Mouse (Mus musculus) large intestine, adult 2 months (tissue): ENCODE data around the gene Mettl5. TPM values are rescaled to one million over a fixed set of nuclear protein-coding genes. Genes with fewer than 3 reads are reported as not detected.
A peak's percentile ranks its signal among the peaks of the same experiment; 100 is the strongest.

Experiments
- DNase-seq: peaks from one replicate; pipeline ENCODE4 v3.0.0-alpha.2; 2012; ENCODE audit warnings: low read depth, low spot score
- WGBS: fragments of 180-500 bp; shearing (Covaris S2); methylation state at CpG from one replicate; pipeline ENCODE4 v1.1.7; 2018; 5-methylcytosine and 5-hydroxymethylcytosine counted together
- polyA plus RNA-seq: library from polyadenylated mRNA; depleted of rRNA; stranded (reverse); fragments of >200 nt; gene quantifications from 2 replicates; pipeline ENCODE4 v1.2.3, GENCODE M21; 2012

Gene Mettl5
- polyA plus RNA-seq, 1 experiment = 4.0 TPM

DNA sequence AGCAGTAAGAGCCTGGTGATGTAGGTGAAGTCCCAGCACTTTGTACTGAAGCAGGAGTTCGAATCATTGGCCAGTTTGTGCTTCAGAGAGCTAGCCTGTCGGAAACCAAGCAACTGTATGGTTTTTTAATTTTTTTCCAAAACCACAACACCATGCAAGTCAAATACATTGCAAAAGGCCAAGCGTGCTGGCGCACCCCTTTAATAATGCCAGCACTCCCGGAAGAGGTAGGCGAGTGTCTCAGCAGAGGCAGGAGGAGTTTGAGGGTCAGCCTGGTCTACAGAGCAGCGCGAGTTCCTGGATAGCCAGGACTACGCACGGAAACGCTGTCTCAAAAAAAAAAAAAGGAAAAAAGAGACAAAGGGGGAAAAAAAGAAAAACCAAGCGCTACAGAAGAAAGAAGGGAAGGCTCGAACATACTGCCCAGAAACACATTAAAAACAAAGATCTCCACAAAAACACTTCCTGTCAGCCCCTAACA lies 24.4 kb downstream of the Mettl5 start:
- no peak for DNase-seq
- WGBS = 5% methylated on average over 13 of the region's 13 CpGs

DNA sequence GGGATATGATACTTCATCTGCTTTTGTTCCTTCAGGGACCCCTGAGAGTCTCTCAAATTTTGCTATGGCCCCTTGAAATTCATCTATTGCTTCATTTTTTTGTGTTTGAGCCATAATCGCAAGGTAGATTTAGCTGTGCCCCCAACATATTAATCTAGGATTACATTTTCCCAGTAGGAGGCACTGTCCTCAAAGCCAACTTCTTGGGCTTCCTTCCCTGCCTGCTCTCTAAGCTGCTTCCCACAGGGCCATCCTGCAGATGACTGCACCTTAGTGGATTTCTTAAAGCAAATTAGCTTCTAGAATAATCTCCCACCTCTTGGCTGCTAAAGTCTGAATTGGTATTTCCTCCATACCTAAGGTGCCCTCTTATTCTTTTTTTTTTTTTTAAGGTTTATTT lies 27.5 kb downstream of the Mettl5 start:
- WGBS = 81% methylated on average over 1 of the region's 1 CpGs

DNA sequence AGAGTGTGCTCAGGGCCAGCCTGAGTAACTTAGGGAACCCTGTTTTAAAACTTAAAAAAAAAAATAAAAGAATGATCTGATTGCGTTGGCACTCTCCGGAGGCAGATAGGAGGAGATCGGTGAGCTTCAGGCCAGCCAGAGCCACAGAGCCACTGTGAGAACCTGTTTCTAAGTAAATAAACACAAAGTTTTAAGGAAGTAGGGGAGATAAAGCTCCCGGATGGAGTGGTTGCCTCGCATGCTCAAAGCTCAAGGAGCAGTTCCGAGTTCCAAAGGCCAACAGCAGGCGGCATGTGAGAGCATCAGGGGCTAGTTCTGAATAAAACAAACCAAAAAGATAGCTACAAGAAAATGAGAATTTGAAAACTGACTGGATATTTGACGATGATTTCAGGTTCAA lies 29.0 kb downstream of the Mettl5 start:
- 16% methylated on average over 8 of the region's 8 CpGs for WGBS
- peak; percentile 37 for DNase-seq

More for the DNA sequence above, 27.5 kb downstream of the Mettl5 start:
- DNase-seq = no peak

DNA sequence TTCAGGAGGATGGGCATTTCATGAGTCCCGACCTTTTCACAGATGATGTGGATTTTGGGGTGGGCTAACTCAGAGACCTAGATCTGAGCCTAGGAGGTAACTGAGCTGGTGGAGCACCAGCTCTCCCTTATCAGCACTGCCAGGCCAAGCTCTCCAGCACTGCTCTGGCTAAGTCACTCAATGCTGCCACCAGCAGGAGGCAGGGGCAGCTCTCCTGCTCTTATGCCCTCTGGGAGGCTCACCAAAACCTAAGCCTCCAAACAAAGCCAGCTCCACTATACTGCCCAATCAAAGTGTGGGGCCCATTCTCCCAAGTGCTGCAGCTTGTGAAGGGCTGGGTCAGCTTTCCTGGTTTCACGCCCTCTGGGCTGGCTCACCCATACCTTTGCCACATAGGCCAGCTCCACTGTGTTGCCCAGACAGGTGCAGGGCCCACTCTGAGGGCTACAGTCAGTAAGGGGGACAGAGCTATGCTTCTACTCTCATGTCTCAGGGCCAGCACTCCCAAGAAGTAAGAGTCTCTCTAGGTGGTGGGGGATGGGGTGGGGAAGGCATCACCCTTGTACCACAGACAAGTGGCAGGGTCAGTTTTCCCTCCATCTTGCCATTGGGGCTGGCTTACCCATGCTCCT lies 33.9 kb downstream of the Mettl5 start:
- 66% methylated on average over 2 of the region's 2 CpGs for WGBS
- DNase-seq = no peak

DNA sequence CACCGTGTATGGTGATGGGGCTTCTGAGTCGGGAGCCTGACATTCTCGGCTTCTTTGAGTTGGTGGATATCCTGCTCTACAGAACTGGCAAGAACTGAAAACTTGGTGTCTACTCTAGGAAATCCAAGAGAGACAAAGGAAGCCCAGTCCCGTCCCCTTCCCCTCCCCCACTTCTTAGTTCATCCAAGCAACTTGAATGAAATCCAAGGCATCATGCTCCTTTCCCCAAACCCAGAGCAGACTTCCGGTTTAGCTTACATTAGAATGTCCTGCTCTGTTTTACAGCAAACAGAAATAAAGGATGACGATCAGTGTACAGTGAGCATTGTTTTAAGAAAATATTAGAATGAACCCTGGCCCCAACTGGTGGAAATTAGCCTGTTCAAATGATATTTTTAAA lies 36.2 kb downstream of the Mettl5 start:
- no peak for DNase-seq
- 63% methylated on average over 6 of the region's 6 CpGs for WGBS

DNA sequence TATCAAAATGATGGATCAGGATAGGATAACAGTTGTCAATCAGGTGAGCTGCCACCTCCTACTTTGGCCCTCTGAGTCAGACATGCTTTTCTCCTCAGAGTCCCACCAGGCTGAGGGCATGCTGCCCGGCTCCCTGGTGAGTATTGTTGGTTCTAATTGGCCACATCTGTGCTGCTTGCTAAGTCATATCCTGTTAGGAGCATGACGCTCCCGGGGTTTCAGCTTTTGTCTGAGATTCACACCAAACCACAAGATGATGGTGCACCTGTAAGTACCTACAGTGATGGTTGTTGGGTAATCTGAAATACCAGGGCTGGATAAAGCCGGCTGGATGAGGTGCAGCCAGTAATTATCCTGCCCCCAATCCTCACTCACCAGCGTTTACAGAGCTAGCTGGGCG lies 45.2 kb downstream of the Mettl5 start:
- DNase-seq = no peak
- WGBS = 35% methylated on average over 6 of the region's 6 CpGs

DNA sequence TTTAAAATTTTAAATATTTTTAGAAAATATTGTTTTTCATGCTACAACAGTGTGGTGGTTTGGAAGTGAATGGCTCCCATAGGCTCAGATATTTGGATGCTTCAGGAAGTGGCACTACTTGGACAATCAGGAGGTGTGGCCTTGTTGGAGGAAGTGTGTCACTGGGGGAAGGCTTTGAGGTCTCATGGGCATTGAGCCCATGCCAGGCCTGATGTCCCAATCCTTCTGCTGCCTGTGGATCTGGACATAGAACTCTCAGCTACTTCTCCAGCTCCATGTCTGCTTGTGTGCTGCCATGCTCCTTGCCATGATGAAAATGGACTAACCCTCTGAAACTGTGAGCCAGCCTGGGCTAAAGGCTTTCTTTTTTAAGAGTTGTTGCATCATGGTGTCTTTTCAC lies 46.7 kb downstream of the Mettl5 start:
- no peak for DNase-seq

DNA sequence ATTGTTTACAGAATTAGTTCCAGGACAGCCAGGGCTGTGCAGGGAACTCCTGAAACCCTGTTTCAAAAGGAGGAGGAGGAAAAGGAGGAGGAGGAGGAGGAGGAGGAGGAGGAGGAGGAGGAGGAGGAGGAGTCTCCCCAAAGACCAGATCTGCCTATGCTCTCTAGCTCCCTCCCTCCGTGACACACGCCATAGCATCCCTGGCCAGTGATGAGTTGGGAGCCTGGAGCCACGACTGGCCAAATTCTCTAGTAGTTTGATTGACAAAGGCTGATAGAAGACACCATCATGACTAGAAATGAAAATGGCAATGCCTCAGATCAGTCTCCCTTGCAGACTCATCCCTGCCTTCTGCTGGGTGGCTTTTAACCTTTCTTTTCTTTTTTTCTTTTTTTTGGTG lies 47.4 kb downstream of the Mettl5 start:
- WGBS = 60% methylated on average over 3 of the region's 3 CpGs

DNA sequence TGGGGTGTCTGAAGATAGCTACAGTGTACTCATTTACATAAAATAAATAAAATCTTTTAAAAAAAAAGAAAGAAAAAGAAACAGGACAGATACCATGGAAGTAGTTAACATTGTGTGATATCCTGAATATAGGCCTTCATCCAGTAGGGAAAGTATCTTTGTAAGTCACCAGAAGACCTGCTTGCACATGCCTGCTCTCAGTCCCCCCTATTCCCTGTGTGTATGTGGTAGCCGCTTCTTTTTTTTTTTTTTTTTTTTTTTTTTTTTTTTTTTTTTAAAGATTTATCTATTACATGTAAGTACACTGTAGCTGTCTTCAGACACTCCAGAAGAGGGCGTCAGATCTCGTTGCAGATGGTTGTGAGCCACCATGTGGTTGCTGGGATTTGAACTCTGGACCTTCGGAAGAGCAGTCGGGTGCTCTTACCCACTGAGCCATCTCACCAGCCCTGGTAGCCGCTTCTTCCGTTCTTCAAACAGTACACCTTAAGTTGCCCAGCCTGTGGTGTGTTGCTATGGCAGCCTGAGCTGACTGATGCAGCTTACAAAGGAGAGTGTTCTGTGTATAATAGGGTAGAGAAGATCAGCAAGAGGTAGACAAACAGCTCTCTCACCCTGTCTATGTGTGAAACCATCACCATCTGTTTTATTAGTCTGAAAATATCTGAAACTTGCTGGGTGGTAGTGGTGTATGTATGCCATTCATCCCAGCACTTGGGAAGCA lies 48.0 kb downstream of the Mettl5 start:
- no peak for DNase-seq
- 82% methylated on average over 7 of the region's 7 CpGs for WGBS

More for the DNA sequence above, 47.4 kb downstream of the Mettl5 start:
- no peak for DNase-seq

DNA sequence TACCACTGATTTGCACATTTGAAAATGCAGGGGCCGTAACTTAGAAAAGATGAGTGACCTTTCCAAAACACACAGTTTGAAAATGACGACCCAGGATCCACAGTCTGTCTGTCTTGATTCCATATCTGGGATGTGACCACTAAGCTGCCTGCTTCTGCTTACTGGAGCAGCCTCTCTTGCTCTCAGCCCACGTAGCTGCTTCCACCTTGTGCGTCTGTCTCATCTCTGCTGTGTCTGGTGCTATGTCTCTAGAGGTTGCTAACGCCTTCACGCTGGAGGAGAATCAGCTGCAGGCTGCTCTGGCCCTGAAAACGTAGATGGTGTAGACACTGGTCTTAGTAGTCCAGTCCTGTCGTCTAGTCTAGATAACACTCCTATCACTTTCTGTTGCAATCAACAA lies 55.3 kb downstream of the Mettl5 start:
- WGBS = 87% methylated on average over 8 of the region's 8 CpGs

DNA sequence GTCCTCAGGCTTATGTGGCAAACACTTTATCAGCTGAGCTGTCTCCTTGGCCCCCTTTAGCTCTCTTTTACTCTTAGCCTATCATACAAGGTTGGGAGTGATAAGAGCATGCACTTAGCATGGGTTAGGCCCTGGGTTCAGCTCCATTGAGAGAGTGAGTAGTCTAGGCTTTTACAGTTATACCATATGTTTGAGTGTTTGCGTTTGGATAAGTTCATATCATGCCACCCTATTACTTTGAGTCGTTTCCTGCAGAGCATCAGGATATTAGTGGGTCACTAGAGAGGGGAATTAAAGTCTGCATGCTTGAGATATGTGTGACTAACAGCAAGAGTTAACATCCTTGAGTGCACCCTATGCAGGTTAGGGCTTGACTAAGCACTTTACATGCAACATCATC lies 55.7 kb downstream of the Mettl5 start:
- 82% methylated on average over 2 of the region's 2 CpGs for WGBS

More for the DNA sequence above, 55.3 kb downstream of the Mettl5 start:
- no peak for DNase-seq

DNA sequence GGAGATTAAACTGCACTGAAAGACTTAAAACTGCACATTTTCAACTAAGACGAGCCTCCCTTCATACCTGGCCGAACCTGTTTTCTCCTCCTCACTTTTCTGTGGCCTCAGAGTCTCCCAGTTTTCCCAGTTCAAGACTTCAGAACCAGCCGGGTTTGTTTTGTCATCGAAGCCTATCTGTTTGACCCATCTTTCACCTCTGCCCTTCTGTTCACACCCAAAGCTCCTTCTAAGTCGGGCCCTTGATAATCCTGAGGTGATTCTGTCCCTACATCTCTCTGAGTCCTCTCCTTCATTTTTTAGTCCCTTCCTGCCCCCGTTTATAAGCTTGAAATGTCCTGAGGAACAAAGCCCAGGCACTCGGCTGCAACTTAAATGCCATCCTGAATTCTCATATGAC lies 57.4 kb downstream of the Mettl5 start:
- DNase-seq = no peak
- WGBS = 47% methylated on average over 7 of the region's 7 CpGs

More for the DNA sequence above, 55.7 kb downstream of the Mettl5 start:
- no peak for DNase-seq

DNA sequence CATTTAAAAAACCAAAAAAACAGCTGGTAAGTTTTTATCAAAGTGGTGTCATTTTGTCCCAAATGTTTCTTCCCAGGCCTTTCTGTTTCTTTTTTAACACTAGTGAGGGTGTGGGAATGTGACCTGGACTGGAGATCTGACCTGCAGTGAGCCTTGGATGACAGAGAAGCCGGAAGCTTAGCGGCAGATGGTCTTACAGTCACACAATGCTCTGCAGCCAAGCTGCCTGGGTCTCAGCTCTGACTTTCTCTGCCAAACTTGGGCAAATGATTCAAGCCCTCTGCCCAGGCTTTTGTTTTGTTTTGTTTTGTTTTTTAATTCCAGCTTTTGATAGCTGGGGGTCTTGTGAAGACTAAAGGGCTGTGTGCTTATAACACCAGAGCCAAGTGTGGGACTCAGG lies 59.0 kb downstream of the Mettl5 start:
- no peak for DNase-seq
- WGBS = 65% methylated on average over 2 of the region's 2 CpGs

DNA sequence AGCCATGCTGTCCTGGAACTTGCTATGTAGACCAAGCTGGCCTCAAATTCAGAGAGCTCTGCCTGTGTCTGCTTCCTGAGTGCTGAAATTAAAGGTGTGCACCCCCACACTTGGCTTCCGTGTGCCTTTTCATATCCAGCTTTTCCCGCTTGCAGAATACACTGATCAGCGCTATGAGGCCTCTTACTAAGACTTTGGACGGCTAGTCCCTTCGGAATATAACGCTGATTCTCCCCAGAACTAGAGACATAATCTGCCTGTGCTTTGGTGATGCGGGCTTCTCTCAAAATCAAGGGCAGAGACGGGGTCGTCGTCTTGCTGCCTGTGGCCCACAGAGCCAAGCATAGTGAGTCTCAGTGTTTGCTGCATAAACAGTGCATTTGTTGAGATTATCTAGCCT lies 59.5 kb downstream of the Mettl5 start:
- no peak for DNase-seq
- WGBS = 74% methylated on average over 10 of the region's 10 CpGs

DNA sequence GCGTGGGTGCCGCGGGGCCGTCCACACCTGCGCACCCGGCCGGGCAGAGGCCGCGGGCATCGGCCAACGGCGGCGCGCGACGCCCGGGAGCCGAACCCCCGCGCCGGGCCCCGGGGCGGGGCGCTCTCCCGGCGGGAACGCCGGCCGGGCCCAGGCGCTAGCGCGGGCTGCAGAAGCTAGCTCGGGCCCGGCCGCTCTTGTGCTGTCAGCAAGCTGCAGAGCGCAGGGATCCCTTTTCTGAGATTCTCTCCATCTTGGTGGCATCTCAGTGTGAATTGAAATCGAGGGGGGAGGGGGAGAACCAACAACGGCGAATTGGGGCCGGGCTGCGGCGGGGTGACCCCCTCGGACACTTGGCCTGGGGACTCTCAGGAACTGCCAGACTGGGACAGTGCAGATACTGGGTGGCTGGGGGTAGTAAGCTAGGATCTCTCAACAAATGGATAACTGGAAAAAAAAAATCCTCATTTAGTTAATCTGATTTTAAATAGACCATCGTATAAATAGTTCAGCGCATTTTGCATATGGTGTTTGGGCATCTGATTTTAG lies 62.2 kb downstream of the Mettl5 start:
- DNase-seq = no peak
- WGBS = 4% methylated on average over 45 of the region's 45 CpGs

DNA sequence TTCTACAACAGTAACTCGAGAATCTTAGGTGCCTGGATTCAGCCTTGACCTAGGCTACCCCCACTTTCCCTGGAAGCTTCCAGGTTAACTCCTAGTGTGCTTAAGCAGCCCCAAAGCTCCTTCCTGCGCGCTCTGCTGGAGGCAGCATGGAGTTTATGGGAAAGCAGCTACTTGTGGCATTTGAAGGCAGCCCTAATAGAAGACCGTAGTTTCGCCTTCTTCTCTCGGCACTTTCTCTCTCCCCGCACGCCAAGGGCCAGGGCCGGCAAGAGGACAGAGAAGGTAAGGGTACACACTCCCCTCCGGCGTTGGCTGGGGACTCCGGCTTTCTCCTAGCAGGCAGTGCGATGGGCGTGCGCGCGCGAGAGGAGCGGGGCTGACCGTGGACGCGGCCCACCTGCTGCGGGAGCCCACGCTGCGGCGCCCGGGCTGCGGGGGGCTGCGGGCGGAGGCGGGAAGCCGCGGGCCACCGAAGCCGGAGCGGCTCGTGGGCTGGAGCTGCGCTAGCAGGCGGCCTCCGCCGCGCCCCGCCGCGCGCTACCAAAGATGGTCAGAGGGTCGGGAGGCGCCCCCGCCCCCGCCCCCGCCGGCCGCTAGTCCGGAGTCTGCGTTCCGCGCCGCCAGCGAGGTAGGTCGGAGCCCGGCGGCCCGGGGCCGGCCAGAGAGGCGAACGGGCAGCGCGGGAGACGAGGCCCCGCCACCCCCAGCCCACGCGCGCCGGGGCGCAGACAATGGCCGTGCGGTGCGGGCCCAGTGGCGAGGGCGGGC lies 62.9 kb downstream of the Mettl5 start:
- under 1% methylated on average over 74 of the region's 80 CpGs for WGBS
- no peak for DNase-seq

DNA sequence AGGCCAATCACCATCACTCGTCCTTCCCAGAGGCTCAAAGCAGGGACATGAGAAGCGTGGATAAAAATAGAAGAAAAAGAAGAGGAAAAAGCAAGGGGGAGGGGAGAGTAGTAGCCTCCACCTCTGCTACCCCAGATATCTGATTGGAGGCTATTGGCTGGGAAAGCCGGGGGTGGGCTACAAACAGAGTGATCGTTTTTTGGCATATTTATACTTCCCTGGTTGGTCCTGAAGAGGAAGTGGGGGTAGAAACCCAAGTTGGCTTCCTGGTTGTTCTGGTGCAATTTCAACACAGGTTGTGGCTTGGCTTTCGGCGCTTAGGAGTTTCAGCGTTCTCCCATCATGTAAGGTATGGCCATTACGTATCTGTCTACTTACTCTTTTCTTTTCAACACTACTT lies 63.7 kb downstream of the Mettl5 start, which contains the start of gene Klhl23:
Klhl23 (plus strand) TSS at position 234 of the 400 bp plus-strand sequence.
- 14% methylated on average over 8 of the region's 8 CpGs for WGBS
- no peak for DNase-seq
